Mouse (Mus musculus): ENCODE measurements around the gene Crocc2. TPM values are rescaled to one million over a fixed set of nuclear protein-coding genes. Genes with fewer than 3 reads are reported as not detected.

The Crocc2 gene
- polyA plus RNA-seq, 1 experiment from 2014 or later: 3.7 TPM

DNA sequence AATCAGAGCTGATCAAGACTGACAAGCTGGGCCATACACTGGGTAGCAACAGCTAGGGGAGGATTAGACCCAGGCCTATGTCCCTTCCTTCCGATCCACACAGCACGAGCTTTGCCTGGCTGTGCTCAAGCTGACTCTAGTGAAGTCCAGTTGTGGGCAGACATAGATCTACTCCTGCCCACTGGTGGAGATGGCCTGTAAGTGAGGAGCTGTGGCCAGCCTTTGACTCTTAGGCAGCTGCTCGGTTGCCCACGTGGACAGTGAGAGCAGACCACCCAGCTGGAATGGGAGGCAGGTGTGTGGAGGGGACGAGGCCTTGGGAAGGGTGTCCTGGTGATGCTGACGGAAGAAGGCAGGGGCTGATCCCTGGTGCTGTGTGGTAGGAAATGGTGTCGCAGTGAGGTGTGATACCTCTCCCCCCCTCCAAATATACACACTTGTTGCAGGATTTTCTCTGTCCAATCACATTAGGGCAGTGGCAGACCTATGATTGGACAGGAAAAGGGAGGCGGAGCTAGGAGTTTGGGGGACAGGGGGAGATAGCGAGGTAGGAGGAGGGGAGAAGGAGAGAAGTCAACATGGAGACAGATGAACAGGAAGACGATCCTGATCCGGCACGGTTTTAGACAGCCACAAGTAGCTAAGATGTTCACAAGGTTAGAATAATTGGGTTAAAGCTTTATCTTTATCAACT is 37.9 kb downstream of the Crocc2 start:
- WGBS: 28% methylated on average over 12 of the region's 12 CpGs
- Histone ChIP-seq H3K9ac (no peak overlapping the region), H3K27ac (ENCODE audit: low read depth) (peak overlapping the region; percentile 60; the same call in 1 of the 2 replicates), H3K27me3 (ENCODE audit: insufficient read depth, low read length) (no peaks in the 10 kb centered on the region), H3K4me2 (peak overlapping the region; percentile 50), H3K36me3 (ENCODE audit: insufficient read depth) (no peaks in the 10 kb centered on the region), H3K9me3 (ENCODE audit: low read depth, low read length) (no peaks in the 10 kb centered on the region), H3K4me1 (ENCODE audit: insufficient read depth) (peaks cover 26% of the 10 kb centered on the region), H3K4me3 (ENCODE audit: low read depth, low read length) (peak overlapping the region; percentile 23)
- 0 out of 2 replicates have a peak, but pooled peaks have one; percentile 5 for ATAC-seq (ENCODE audit: insufficient read depth)
- DNase-seq: peak; percentile 67
- peak; percentile 55 for TF ChIP-seq CTCF (IDR thresholded peaks at IDR 0.05; ENCODE audit: low read depth)

DNA sequence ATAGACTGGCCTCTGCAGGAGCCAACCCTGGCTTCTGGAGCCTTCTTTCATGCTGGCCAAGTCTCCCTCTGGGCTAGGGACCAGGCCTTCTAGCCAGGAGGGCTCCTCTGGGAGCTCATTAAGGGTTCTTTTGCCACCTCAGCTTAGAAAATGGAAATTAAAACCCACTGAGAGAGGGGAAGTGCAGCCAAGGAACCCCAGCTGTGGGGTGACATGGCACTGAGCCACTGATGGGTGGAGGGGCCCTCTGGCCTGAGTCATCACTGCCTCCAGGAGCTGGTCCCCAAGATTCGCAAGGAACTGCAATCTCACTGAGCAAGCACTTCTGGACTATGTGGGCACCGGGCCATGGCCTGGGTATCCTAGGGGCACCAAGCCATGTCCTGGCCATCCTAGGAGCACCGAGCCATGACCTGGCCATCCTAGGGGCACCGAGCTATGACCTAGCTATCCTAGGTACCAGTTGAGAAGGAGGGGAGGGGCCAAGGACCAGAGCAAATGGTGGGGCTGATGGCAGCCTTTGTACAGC is 39.1 kb downstream of the Crocc2 start:
- H3K9me3 ChIP-seq (ENCODE audit: low read depth, low read length): no peaks in the 10 kb centered on the region
- DNase-seq: no peak
- peak overlapping the region; percentile 50 for H3K4me2 ChIP-seq

DNA sequence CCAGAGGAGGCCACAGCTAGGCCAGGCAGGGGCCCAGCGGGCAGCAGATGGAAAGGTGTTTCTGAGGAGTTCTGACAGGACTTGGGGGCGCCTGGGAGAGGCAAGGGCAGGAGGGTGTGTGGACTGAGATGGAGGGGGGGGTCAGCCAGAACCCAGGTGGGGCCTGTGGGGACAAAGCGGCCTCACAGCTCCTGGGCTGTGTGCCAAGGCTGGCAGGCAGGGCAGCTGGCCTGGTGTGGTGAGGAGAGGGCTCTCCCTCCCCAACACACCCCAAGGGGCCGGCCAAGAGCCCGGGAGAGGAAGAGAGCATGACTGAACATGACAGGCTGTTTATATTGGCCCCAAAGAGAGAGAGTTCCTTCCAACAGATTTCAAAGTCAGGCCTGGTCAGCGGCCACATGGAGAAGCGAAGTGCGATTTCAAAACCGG is 41.7 kb downstream of the Crocc2 start:
- 10% methylated on average over 9 of the region's 9 CpGs for WGBS

More for the DNA sequence above, 39.1 kb downstream of the Crocc2 start:
- Histone ChIP-seq H3K27ac (ENCODE audit: low read depth) (peak overlapping the region; percentile 46; the same call in 1 of the 2 replicates), H3K36me3 (ENCODE audit: insufficient read depth) (no peaks in the 10 kb centered on the region), H3K4me3 (ENCODE audit: low read depth, low read length) (peak overlapping the region; percentile 23; the same call in 1 of the 2 replicates), H3K27me3 (ENCODE audit: insufficient read depth, low read length) (no peaks in the 10 kb centered on the region), H3K4me1 (ENCODE audit: insufficient read depth) (peaks cover 37% of the 10 kb centered on the region), H3K9ac (no peak overlapping the region)
- TF ChIP-seq CTCF (IDR thresholded peaks at IDR 0.05; ENCODE audit: low read depth): no peak
- no peak for ATAC-seq (ENCODE audit: insufficient read depth)
- WGBS: 87% methylated on average over 4 of the region's 4 CpGs

DNA sequence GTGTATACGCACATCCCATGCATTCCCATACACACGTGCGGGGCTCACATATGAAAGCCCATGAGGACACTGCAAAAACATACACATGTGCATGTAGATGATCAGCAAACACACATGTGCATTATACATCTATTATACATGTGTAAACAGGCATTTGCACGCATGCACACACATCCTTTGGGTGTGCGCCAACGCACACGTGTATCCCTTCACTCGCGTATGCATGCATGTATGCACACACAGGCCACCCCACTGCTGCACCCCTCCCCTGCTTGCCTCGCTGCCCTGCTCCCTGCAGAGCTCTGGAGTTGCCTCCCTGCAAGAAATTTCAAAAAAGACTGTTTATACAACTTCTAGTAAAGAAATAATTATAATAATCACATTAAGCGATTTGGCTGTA is 42.5 kb downstream of the Crocc2 start:
- Histone ChIP-seq H3K9me3 (ENCODE audit: low read depth, low read length) (no peaks in the 10 kb centered on the region), H3K4me2 (peak overlapping the region; percentile 29; the same call in 1 of the 2 replicates), H3K27ac (ENCODE audit: low read depth) (peak overlapping the region; percentile 97), H3K4me1 (ENCODE audit: insufficient read depth) (peaks cover 37% of the 10 kb centered on the region), H3K4me3 (ENCODE audit: low read depth, low read length) (no peak overlapping the region), H3K27me3 (ENCODE audit: insufficient read depth, low read length) (no peaks in the 10 kb centered on the region), H3K9ac (no peak overlapping the region), H3K36me3 (ENCODE audit: insufficient read depth) (no peaks in the 10 kb centered on the region; the same call in 1 of the 2 replicates)
- peak; percentile 13; the same call in 1 of the 2 replicates for ATAC-seq (ENCODE audit: insufficient read depth)
- DNase-seq: peak; percentile 64
- WGBS: 50% methylated on average over 11 of the region's 11 CpGs
- no peak for TF ChIP-seq CTCF (IDR thresholded peaks at IDR 0.05; ENCODE audit: low read depth)

More for the DNA sequence above, 41.7 kb downstream of the Crocc2 start:
- DNase-seq: peak; percentile 95
- H3K4me3 ChIP-seq (ENCODE audit: low read depth, low read length): no peak overlapping the region
- TF ChIP-seq CTCF (IDR thresholded peaks at IDR 0.05; ENCODE audit: low read depth): no peak
- peak overlapping the region; percentile 97 for H3K27ac ChIP-seq (ENCODE audit: low read depth)
- no peaks in the 10 kb centered on the region for H3K9me3 ChIP-seq (ENCODE audit: low read depth, low read length)
- H3K27me3 ChIP-seq (ENCODE audit: insufficient read depth, low read length): no peaks in the 10 kb centered on the region
- 0 out of 2 replicates have a peak overlapping the region, but pooled peaks have one; percentile 11 for H3K9ac ChIP-seq
- peak; percentile 91 for ATAC-seq (ENCODE audit: insufficient read depth)
- H3K4me1 ChIP-seq (ENCODE audit: insufficient read depth): peaks cover 37% of the 10 kb centered on the region
- H3K36me3 ChIP-seq (ENCODE audit: insufficient read depth): no peaks in the 10 kb centered on the region
- peak overlapping the region; percentile 29; the same call in 1 of the 2 replicates for H3K4me2 ChIP-seq

DNA sequence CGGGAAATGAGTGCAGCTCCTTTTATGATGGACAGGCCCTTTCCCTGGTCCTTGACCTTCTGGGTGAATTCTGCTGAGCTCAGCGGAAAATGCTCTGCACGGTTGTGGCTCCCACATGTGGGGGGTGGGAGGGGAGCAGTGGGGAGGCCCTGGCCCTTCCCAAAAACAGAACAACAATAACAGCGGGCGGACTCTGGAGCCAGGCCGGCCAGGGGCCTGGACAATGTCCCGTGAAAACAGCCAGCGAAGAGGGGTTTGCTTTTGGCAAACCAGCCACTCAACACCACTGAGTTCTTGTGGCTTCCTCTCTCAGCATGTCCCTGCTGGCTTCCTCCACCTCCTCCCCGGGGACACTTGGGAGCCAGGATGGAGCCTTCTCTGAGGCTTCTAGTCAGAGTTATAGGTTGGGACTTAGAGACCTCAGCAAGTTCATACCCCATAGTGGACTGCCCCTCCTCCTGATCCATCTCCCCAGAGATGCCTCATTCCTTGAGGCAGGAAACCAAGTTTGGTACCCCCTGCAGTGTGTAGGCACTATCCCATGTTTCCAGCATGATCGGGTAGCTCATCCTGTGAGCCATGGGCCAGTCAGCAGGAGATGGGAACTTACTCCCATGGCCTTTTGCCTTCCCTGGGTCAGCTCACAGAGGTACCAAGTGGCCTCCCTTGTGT is 43.2 kb downstream of the Crocc2 start:
- ATAC-seq (ENCODE audit: insufficient read depth) (peak; percentile 39), DNase-seq (peak; percentile 90)
- Histone ChIP-seq H3K4me3 (ENCODE audit: low read depth, low read length) (no peak overlapping the region), H3K36me3 (ENCODE audit: insufficient read depth) (no peaks in the 10 kb centered on the region; the same call in 1 of the 2 replicates), H3K4me1 (ENCODE audit: insufficient read depth) (peaks cover 37% of the 10 kb centered on the region), H3K9ac (peak overlapping the region; percentile 34), H3K27ac (ENCODE audit: low read depth) (peak overlapping the region; percentile 97), H3K27me3 (ENCODE audit: insufficient read depth, low read length) (no peaks in the 10 kb centered on the region), H3K9me3 (ENCODE audit: low read depth, low read length) (no peaks in the 10 kb centered on the region), H3K4me2 (peak overlapping the region; percentile 23)
- TF ChIP-seq CTCF (IDR thresholded peaks at IDR 0.05; ENCODE audit: low read depth): no peak
- 32% methylated on average over 10 of the region's 10 CpGs for WGBS

DNA sequence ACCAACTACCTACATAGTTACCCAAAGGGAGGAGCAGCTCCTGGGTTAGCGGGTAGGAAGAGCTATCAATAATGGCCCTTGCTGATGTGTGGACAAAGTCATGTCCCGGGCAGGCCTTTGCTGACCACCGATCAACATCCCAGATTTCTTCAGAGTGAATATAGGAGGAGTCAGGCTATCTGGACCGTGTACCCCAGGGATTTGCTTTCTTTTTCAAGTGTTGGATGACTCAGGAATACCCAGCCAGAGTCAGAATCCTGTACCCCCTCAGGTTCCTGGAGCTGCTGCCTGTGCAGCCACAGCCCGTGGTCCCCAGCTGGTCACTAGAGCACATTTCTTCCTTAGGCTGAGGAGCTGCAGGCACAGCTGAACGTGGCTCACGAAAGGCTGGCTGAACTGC is 43.9 kb downstream of the Crocc2 start:
- 63% methylated on average over 7 of the region's 7 CpGs for WGBS
- H3K36me3 ChIP-seq (ENCODE audit: insufficient read depth): no peaks in the 10 kb centered on the region; the same call in 1 of the 2 replicates
- ATAC-seq (ENCODE audit: insufficient read depth) (no peak), DNase-seq (no peak)
- peaks cover 42% of the 10 kb centered on the region for H3K4me1 ChIP-seq (ENCODE audit: insufficient read depth)
- H3K27ac ChIP-seq (ENCODE audit: low read depth): peak overlapping the region; percentile 97
- H3K9me3 ChIP-seq (ENCODE audit: low read depth, low read length): no peaks in the 10 kb centered on the region
- H3K4me2 ChIP-seq: no peak overlapping the region
- no peak for TF ChIP-seq CTCF (IDR thresholded peaks at IDR 0.05; ENCODE audit: low read depth)
- H3K9ac ChIP-seq: no peak overlapping the region
- H3K27me3 ChIP-seq (ENCODE audit: insufficient read depth, low read length): no peaks in the 10 kb centered on the region
- no peak overlapping the region for H3K4me3 ChIP-seq (ENCODE audit: low read depth, low read length)

DNA sequence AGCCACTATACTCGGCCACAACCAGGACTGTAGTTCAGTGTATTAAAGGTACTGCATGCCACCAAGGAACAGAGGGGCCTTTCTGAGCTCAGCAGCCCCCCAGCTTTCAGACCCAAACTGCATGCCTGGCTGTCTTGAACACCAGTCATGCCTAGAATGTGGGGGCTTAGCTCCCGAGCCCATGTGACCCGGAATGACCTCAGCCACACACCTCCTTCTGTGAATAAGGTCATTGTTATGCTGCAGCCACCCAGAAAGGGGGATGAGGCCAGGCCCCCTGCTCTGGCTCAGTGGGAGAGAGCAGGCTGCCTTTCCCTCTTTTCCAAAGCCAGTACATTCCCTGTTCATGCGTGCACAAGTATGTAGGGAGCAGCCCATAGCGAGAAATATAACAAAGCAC is 46.1 kb downstream of the Crocc2 start:
- Histone ChIP-seq H3K27ac (ENCODE audit: low read depth) (no peak overlapping the region), H3K4me3 (ENCODE audit: low read depth, low read length) (no peak overlapping the region), H3K9ac (no peak overlapping the region), H3K4me2 (no peak overlapping the region), H3K27me3 (ENCODE audit: insufficient read depth, low read length) (no peaks in the 10 kb centered on the region), H3K4me1 (ENCODE audit: insufficient read depth) (peaks cover 37% of the 10 kb centered on the region), H3K9me3 (ENCODE audit: low read depth, low read length) (no peaks in the 10 kb centered on the region), H3K36me3 (ENCODE audit: insufficient read depth) (no peaks in the 10 kb centered on the region; the same call in 1 of the 2 replicates)
- WGBS: 61% methylated on average over 5 of the region's 5 CpGs
- TF ChIP-seq CTCF (IDR thresholded peaks at IDR 0.05; ENCODE audit: low read depth): no peak
- no peak for DNase-seq
- no peak for ATAC-seq (ENCODE audit: insufficient read depth)

Measured in lung, embryonic 14.5 days (tissue).